Mouse (Mus musculus) T-helper 17 cell (primary cell): ENCODE results near the gene Hmga2.

Experiments
- in situ Hi-C, 2 experiments: fragments of 300-600 bp; cut with MboI, MseI; formaldehyde crosslinking; loops; 1 replicate in 1 of 2; 2 replicates in 1 of 2; pipeline ENCODE4 v1.15.1; 2025; ENCODE audit warnings: high pct_unique_total_duplicates in 2 of 2

Gene Hmga2

DNA sequence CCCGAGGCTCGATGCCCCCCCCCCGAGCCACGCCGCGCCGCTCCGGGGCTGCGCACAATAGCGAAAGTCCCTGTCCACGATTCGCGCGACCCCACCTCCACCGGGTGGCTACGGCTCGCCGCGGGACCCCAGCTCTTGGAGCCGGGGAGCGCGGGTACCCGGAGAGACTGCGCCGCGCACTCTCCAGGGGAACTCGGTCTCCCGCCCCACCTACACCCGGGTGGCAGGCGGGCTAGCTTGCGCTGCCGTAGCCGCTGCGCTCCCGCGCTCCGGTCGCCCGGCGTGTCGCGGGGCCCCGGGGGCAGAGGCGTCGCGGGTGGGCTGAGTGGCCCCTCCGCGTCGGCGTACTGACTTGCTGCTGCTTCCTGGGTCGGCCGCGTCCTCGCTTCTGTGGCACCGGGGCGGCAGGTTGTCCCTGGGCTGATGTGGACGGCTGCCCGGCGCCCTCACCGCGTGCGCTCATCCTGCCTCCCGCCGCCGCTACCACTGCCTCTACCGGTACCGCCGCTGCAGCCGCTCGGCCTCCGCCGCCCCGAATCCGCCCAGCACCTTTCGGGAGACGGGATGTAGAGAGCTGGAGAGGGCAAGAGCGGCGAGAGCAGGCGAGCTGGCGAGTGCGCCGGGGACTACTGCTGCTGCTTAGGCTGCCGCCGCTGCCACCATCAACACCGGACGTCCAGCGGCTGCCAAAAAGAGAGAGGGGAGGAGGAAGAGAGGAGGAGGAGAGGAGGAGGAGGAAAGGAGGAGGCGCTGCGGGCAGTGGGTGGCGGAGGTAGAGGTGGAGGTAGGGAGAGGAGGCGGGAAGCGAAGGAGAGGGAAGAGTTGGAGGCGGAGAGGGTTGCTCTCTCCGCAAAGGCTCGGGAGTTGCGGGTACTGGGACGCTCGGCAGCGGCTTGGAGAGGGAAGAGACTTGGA is at the start of gene Hmga2:
TSS of gene Hmga2 (minus strand) at position 869 of the 915 bp plus-strand sequence.
- in situ Hi-C loops, result no loop called here

DNA sequence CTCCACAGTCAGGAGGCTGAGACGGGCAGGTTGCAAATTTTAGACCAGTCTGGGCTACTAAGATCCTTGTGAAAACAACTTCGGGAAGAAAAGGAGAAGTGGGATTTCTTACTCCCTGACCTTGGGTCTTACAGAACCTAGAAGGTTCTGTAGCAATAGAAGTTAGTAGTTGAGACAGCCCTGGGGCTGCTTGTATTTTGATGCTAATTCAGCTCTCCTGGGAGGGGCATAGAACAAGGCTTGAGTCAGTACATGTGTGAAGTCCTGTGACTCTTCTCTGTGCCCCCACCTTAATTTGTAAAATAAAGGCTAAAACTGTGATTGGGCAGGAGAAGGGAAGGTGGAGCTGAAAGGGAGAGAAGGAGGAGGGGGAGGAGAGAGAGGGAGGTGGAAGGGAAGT is 46.7 kb upstream of the Hmga2 start:
- in situ Hi-C loops, result no loop called here

DNA sequence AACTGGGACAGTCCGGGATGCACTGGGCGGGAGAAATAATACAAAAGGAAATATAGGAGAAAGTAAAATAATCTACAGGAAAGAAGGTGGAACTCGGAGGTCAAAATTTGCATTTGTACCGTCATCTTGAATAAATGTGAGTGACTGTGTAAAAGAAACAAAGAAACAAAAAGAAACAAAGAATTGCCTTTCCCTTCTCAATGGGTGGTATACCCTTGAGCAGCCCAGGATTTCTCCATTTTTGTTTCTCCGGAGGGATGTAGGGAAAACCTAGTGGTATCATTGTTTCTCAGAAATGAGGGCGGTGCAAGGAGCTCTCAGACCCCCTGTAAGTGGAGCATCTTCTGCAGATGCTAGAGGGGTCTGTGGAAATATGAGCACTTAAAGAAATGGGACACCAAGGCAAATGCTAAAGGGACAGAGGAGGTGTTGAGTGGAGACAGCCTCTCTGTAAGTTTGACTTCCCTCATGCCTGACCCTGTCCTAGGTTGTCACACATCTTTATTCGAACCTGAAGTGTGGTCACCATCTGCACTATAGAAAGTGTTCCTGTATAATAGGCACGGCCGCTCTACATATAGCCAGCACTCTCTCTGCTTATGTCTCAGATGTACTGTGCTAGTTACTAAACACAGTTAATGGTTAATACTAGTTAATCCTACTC is 45.8 kb upstream of the Hmga2 start:
- in situ Hi-C loops, result no loop called here

DNA sequence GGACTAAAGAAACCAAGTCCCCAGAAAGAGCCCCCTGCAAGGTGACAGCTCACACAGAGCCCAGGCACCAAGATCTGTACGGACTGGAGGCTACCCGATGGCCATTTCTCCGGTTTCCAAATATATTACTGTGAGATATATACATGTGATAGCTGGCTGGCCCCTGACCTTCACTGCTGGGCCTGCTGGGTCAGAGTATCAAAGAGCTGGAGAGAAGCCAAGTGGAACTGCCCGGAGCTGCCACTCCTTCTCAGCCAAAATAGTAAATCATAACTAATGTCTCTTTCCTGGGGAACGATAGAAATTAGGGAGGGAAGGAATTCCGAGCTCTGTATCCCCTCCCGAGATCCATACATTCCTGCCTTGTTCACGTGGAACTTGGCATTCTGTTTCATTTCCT is 40.0 kb upstream of the Hmga2 start:
- in situ Hi-C loops, result no loop called here

DNA sequence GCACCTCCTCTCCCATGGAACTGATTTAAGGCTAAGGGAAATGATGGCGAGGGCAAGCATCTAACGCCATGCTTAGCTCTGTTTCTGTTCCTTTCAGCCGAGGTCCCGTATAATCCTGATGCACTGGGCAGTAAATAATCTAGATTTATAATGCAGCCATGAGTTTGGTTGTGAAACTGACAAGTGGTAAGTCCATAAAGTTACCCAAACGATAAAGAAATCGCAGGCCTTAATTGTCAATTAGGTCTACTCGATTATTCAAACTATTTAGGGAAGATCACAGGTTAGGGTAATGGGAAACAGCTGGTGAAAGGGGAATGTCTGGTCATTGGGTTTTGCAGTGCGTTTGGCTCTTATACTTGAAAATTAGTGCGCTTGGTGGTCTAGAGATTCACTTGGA is 37.5 kb upstream of the Hmga2 start:
- in situ Hi-C loops, result no loop called here

- in situ Hi-C loops, result no loop called here
Measured at GRCm38 (mm10) chr10:120512946-120513345, 36.7 kb upstream of the Hmga2 start.

- in situ Hi-C loops, result no loop called here
Measured at GRCm38 (mm10) chr10:120512121-120512520, 35.9 kb upstream of the Hmga2 start.

DNA sequence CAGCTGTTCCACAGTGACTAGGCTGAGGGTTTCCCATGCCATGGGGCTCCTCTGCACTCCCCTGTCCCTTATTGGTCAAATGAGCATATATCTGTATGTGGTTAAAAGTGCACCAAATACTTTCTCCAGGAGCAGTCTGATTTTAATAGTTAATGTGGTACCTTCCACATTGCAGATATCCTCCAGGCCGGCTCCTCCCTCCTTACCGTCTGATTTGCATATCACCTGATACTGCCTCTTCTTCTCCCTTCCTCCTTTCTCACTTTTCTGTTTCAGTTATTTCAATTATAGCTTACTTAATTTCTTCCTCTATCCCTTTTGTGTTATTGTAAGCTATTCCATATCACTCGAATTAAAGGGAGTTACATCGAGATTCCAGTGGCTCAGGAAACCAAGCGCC is 27.7 kb upstream of the Hmga2 start:
- in situ Hi-C loops, result no loop called here

DNA sequence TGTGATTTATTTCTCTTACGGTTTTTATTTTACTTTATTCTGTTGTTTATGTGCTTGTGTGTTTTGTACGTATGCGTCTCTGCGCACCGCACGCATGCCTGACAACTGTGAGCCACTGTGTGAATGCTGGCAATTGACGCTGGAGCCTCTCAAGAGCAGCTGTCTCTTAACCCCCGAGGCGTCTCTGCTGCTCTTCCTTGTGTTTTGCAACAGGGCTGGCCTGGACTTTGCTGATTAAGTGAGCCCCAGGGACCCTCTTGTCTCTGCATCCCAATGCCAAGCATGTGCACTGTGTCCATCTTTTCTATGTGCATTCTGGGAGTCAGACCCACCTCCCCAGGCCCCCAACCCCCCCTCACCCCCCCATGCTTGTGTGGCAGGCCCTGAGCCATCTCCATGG is 24.5 kb upstream of the Hmga2 start:
- in situ Hi-C loops, result no loop called here

- in situ Hi-C loops, result no loop called here
Measured at GRCm38 (mm10) chr10:120498086-120498485, 21.8 kb upstream of the Hmga2 start.

- in situ Hi-C loops, result no loop called here
Measured at GRCm38 (mm10) chr10:120494653-120495052, 18.4 kb upstream of the Hmga2 start.

DNA sequence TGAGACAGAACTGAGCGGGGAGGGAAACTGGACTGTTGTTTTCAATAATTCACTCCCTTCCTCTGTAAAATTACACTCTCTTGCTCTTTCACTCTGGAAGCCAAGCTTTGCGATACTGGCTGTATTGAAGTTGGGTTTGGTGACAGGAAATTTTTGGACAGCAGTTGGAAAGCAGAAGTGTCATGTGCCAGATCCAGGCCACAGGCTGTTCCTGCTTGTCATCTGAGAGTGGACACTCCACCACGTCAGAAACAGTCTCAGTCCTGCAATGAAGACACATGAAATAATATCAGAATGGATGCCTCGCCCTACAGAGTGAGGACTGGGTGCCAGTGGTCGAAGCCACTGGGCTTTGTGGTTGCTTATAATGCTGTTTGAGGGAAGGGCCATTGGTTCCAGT is 15.2 kb upstream of the Hmga2 start:
- in situ Hi-C loops, result no loop called here

DNA sequence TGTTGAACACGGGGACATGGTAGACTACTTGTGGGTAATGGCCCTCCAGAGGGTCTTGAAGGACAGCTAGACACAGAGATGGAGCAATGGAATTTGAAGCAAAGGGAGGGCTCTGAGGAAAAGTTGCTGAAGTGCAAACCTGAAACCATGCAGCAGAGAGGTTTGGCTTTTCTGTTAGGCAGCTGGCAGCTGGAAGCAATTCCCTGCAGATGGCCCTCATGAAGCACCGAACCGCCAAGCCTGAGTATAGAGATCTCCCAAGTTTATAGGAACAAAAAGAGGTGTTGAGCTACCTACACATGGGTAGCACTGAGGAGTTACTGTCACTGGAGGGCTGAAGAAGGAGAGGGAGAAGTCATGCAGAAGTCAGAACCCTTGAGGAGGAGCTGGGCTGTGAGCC is 13.3 kb upstream of the Hmga2 start:
- in situ Hi-C loops, result no loop called here

DNA sequence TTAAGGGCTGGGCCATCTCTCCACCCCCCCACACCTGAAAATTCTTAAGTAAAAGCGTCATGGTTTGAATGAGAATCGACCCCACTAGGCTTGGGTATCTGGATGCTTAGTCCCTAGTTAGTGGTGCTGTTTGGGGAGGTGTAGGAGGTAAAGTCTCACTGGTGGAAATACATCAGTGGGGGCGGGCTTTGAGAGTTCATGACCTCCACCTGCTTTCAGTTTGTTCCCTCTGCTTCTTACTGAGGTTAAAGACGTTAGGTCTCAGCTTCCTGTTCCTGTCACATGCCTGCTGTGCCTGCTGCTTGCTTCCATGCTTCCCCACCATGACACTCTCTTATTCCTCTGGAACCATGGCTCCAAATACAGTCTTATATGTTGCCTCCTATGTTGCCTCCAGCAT is 12.3 kb upstream of the Hmga2 start:
- in situ Hi-C loops, result no loop called here

GRCm38 (mm10) chr10:120487881-120488280 is 11.6 kb upstream of the Hmga2 start:
- in situ Hi-C loops, result no loop called here

GRCm38 (mm10) chr10:120485461-120485860 is 9.2 kb upstream of the Hmga2 start:
- in situ Hi-C loops, result no loop called here

DNA sequence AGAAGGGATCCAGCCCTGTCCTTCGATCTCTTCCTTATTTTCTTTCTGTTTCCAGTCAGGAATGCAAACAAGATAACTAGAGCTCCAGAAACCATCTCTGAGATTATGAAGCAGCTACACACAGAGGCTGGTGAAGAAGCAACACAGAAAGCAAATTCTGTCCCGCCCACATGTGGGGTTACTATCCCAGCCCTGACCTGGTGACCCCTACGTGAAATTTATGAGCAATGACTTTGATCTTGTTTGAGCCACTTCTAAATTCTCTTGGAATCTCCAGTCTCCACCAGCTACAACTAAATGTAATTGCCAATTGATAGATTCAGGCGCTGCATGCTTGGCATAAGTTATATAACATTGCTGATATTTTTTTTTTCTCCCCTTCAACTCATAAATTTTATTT is 7.9 kb upstream of the Hmga2 start:
- in situ Hi-C loops, result no loop called here

- in situ Hi-C loops, result no loop called here
Measured at GRCm38 (mm10) chr10:120478164-120478563, 1.9 kb upstream of the Hmga2 start.

DNA sequence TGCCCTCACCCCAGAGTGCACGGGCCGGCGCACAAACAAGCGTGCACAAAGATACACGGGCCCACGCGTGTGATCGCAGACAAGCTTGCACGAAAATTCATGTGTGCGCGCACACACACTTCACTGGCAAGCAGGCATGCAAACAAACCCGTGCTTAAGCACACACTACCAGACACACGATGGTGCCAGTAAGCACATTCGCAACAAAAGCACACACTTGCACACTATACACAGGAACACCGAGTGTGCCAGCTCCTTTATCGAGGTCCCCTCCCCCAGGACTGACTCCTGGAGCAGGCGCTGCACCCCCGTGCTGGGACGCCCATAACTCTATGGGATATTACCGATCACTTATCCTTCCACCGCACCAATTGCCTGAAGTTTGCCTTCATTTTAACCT is 1.2 kb upstream of the Hmga2 start:
- in situ Hi-C loops, result no loop called here

- in situ Hi-C loops, result no loop called here
Measured at GRCm38 (mm10) chr10:120476516-120477336, 457 bp upstream of the Hmga2 start.

GRCm38 (mm10) chr10:120475041-120475541 is 1.2 kb downstream of the Hmga2 start:
- in situ Hi-C loops, result no loop called here

DNA sequence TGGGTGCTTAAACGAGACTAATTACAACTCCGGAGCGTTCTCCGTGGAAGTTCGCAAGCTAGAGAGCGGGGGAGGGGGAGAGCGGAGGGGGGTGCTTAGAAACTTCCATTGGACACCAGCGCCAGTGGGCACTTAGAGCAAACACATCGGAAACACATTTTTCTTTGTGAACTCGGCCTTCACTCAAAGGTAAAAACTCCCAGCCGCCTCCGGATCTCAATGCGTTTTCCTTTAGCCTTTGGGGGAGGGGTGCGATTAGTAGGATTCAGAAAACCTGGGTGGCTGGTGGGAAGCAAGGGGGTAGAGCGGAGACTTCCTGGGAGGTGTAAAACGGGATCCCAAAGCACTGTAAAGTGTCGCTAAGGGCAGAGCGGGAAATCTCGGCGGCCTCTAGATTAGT is 2.0 kb downstream of the Hmga2 start:
- in situ Hi-C loops, result no loop called here
